Mouse (Mus musculus): Measurements from ENCODE around the gene Timd4.
A peak's percentile ranks its signal among the peaks of the same experiment; 100 is the strongest.

Gene Timd4

DNA sequence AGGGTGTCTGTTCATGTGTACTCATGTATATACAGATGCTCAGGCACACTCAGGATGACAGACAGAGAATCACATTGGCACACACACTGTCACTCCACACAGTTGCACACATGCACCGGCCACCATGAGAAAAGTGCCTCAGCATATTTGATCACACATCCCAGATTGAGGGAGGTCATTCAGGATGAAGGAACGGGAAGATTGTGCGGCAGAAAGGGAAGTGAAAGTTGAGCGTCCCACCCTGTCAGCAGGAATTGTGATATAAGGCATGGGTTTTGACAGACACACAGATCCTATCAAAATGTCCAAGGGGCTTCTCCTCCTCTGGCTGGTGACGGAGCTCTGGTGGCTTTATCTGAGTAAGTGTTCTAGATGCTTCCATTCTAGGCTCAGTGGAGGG lies at the start of gene Timd4:
Gene Timd4 (plus strand): TSS at position 290 of the 400 bp plus-strand sequence.
- DNase-seq, result no peak

- no peak for DNase-seq
Observed at GRCm38 (mm10) chr11:46776879-46777278, 33.7 kb upstream of the Timd4 start.

GRCm38 (mm10) chr11:46779811-46780210 lies 30.8 kb upstream of the Timd4 start:
- no peak for DNase-seq

- DNase-seq, result no peak
Observed at GRCm38 (mm10) chr11:46804440-46804839, 6.2 kb upstream of the Timd4 start.

GRCm38 (mm10) chr11:46817692-46818091 lies 7.1 kb downstream of the Timd4 start:
- no peak for DNase-seq

DNA sequence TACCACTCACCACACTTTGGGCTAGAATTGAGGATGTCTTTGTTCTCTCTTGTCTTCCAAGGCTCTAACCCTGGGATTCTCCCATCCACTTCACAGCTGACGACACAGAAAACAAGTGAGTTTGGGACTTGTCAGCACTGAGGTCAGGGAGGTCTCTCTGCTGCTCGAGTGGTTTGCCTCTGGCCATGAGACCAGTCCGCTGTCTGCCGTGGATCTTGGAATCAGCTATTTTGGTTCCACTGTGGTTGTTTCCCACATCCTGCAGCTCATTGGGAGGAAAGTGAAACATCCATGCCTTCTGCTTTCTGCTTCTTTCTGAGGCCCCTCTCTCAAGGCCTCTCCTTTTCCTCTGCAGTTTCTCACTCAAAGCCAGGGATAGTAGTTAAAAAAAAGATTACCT lies 9.3 kb downstream of the Timd4 start:
- peak; percentile 48 for DNase-seq

DNA sequence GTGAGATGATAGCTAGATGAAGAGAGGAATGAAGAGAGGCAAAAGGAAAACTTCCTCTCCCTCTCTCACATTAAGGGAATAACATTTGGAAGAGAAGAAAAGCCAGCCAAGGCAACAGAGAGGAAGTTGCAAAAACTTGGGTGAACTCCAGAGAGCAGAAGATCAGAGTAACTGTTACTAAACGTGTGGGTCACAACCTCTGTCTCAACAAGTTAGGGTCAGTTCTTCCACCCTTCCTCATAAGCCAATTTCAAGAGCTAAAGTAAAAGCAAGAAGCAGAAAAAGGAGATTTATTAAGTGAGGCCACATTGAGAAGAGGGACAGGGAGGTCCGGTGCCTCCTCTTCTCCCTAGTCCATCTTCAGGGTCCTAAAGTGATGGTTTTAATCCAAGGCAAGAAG lies 19.7 kb downstream of the Timd4 start:
- DNase-seq, result no peak

DNA sequence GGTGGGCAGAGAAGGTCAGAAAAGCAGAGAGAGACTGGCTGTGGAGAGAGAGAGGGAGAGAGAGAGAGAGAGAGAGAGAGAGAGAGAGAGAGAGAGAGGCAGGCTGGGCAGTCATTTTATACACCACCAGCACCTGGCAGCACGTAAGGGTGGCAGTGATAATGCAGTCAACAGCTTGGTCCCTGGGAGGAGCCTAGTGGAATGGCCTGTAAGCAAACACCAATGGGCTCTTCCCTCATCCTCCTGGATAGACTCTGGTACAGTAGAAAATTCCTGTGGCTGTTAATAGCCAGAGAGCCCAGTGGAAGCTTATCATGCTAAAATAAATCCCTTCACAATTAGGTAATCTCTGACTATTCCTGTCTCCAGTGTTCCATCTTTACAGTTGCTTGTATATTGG lies 24.5 kb downstream of the Timd4 start:
- DNase-seq, result no peak

GRCm38 (mm10) chr11:46842015-46842726 lies 31.6 kb downstream of the Timd4 start:
- no peak for DNase-seq

DNA sequence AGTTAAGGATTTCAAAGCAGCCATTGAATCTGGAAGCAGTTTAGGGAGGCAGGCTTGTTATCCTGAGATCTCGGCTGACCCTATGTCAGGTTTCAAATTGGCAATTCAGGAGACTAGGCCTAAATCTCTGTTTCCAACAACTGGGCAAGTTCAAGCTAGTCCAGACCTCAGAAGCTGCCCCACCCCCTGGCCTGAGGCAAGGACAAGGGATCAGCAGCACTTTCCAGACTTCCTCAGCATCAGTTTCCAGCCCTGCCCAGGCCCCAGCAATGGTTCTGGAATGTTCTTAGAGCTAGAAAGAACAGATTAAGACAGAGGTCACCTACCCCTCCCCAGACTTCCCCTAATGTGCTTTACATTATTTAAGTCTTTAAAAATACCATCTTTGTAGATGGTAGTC lies 36.1 kb downstream of the Timd4 start:
- DNase-seq, result no peak

DNA sequence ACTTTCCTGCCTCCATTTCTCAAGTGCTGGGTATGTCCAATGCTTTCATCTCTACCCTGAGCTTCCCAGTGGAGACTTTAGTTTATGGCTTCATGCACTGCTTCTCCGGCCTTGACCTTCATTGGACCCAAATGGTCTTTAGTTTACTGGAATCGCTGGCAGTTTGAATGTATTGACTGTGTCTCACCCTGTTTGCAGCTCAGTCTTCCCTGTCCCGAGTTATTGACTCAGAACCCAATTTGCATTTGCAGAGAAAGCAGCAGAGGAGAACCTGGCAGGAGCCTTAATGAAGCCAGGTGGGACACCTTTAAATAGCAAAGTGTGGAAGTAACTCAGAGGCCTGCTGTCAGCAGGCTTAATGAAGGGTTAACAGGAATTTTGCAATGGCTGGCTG lies 37.2 kb downstream of the Timd4 start:
- peak; percentile 23 for DNase-seq

- peak; percentile 47 for DNase-seq
Observed at GRCm38 (mm10) chr11:46848221-46848971, 37.8 kb downstream of the Timd4 start.

DNA sequence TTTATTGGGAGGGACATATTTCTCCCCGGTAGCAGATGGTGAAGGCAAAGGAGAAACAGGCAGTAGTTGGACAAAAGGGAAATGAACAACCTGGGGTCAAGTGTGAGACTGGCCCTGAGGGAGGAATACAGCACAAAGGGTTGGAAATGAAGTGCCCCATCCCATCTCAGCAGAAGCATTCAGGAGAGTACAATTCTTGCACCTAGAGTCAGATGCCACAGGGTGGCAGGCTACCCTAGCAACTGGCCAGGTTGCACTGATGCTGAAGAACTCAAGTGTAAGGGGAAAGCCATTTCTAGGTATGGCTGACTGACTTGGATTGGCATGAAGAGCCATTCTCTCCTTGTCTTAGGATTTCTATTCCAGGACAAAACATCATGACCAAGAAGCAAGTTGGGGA lies 54.2 kb downstream of the Timd4 start:
- no peak for DNase-seq

GRCm38 (mm10) chr11:46868594-46868993 lies 58.0 kb downstream of the Timd4 start:
- no peak for DNase-seq

DNA sequence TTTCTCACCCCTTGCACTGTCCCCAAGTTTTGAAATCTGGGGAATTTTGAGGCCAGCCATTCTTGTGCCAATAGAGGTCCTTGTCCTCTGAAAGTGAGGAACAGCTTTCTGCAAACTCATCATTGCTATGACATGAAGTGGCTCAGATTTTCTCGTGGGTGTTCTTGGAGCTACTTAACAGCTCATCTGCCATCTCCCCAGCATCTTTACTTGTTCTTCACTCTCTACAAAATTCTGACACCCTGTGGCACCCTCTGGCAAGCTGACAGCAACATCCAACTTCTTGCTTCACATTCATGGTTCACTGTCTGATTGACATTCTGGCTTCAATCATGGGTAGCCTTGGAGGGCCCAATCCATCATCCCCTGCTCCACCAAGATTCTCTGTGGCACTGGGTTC lies 65.2 kb downstream of the Timd4 start:
- DNase-seq, result no peak

- DNase-seq, result no peak
Observed at GRCm38 (mm10) chr11:46882456-46882855, 71.9 kb downstream of the Timd4 start.

DNA sequence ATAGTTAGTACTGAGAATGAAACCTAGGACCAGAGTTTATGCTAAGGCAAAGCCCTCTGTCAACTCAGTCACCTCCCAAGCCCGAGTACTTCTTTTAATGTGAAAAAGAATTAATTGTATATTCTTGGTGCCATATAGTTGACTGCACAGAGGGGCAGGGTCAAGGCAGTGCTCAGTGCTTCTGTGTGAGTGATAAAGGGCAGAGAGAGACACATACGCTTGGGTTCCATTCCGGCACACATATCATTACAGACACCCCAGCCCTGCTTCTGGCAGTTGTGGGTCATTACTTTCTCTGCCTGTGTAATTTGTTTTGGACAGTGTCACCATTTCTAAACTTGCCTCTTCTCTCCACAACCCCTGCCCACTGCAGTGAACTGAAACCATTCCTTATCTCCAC lies 78.5 kb downstream of the Timd4 start:
- DNase-seq, result no peak

All from layer of hippocampus, adult 9-11 months (tissue).